Mouse (Mus musculus) MEL (cell line): ENCODE measurements at regions not wholly inside any gene's neighbourhood (a gene's known extent, or its start where the extent isn't known, plus 50 kb on each side); places are given as distances from the start of the nearest gene placed in this dataset.
"Not testable (repeated sequence)": the region's sequence is repeated elsewhere in the genome, so short reads cannot be mapped to it uniquely, and the experiment has no call there.

Source experiments
- DNase-seq: peaks from one replicate; pipeline ENCODE4 v3.0.0; 2011; ENCODE audit warnings: low read depth, low spot score
- H3K27ac ChIP-seq: 2 replicates; pipeline ENCODE4 v1.5.1; 2012; ENCODE audit warnings: low read depth, mild to moderate bottlenecking, control low read depth, low read length, moderate library complexity; ENCODE audit not compliant: control insufficient read depth
- H3K27me3 ChIP-seq, 2 experiments: fragments of 150-350 bp in 1 of 2; sonication (generic) in 1 of 2; 2 replicates each; pipeline ENCODE4 v1.6.1; 2012; ENCODE audit warnings: low read length in 2 of 2, mild to moderate bottlenecking in 2 of 2, improper control_type of control experiment in 1 of 2, moderate library complexity in 1 of 2; ENCODE audit not compliant: insufficient read depth in 2 of 2, control insufficient read depth in 1 of 2
- H3K36me3 ChIP-seq, 2 experiments: 2 replicates each; pipeline ENCODE4 v1.6.1; 2012 to 2014; ENCODE audit warnings: low read length in 2 of 2, improper control_type of control experiment in 1 of 2, inconsistent platforms in 1 of 2, mild to moderate bottlenecking in 1 of 2; ENCODE audit not compliant: insufficient read depth in 2 of 2, control insufficient read depth in 1 of 2
- H3K4me1 ChIP-seq, 2 experiments: fragments of 150-350 bp in 1 of 2; sonication (generic) in 1 of 2; 2 replicates each; pipeline ENCODE4 v1.6.1; 2012; ENCODE audit warnings: low read length in 2 of 2, improper control_type of control experiment in 1 of 2, mild to moderate bottlenecking in 1 of 2; ENCODE audit not compliant: insufficient read depth in 2 of 2, control insufficient read depth in 1 of 2
- H3K4me3 ChIP-seq, 2 experiments: fragments of 150-350 bp in 1 of 2; sonication (generic) in 1 of 2; 2 replicates each; pipeline ENCODE4 v1.5.1; 2012; ENCODE audit warnings: low read depth in 2 of 2, low read length in 2 of 2, mild to moderate bottlenecking in 2 of 2, moderate library complexity in 2 of 2, control low read depth in 1 of 2, improper control_type of control experiment in 1 of 2; ENCODE audit not compliant: control insufficient read depth in 1 of 2, insufficient read depth in 1 of 2
- H3K79me2 ChIP-seq: 2 replicates; pipeline ENCODE4 v1.6.1; 2012; ENCODE audit warnings: mild to moderate bottlenecking, low read length, moderate library complexity; ENCODE audit not compliant: control insufficient read depth, poor library complexity, insufficient read depth
- H3K9ac ChIP-seq: 2 replicates; pipeline ENCODE4 v1.6.1; 2012; ENCODE audit warnings: low read depth, mild to moderate bottlenecking, control low read depth, low read length, moderate library complexity; ENCODE audit not compliant: control insufficient read depth, poor library complexity, severe bottlenecking
- H3K9me3 ChIP-seq: fragments of 150-350 bp; sonication (generic); replicated peaks from 2 replicates; pipeline ENCODE4 v1.6.1; 2012; ENCODE audit warnings: mild to moderate bottlenecking, low read length, improper control_type of control experiment, moderate library complexity; ENCODE audit not compliant: insufficient read depth
- BHLHE40 ChIP-seq: IDR thresholded peaks from 2 replicates; pipeline ENCODE4 v1.6.1; 2012; ENCODE audit warnings: low read depth, mild to moderate bottlenecking, inconsistent platforms, low read length, improper control_type of control experiment, borderline replicate concordance
- CHD1 ChIP-seq: IDR thresholded peaks from 2 replicates; pipeline ENCODE4 v1.6.1; 2012; ENCODE audit warnings: low read depth, mild to moderate bottlenecking, inconsistent platforms, low read length, improper control_type of control experiment
- ETS1 ChIP-seq: IDR thresholded peaks from 2 replicates; pipeline ENCODE4 v1.6.1; 2012; ENCODE audit warnings: low read depth, mild to moderate bottlenecking, inconsistent platforms, low read length, improper control_type of control experiment, moderate library complexity
- GATA1 ChIP-seq: IDR thresholded peaks from 2 replicates; pipeline ENCODE4 v1.6.1; 2011; ENCODE audit warnings: low read depth, low read length, improper control_type of control experiment
- HCFC1 ChIP-seq: IDR thresholded peaks from 2 replicates; pipeline ENCODE4 v1.6.1; 2012; ENCODE audit warnings: low read depth, mild to moderate bottlenecking, inconsistent platforms, low read length, improper control_type of control experiment, moderate library complexity
- JUND ChIP-seq: IDR thresholded peaks from 2 replicates; pipeline ENCODE4 v1.6.1; 2011; ENCODE audit warnings: low read depth, mild to moderate bottlenecking, improper control_type of control experiment, low read length
- MAZ ChIP-seq: IDR thresholded peaks from 2 replicates; pipeline ENCODE4 v1.6.1; 2012; ENCODE audit warnings: low read depth, mild to moderate bottlenecking, inconsistent platforms, low read length, improper control_type of control experiment
- MEF2A ChIP-seq: IDR thresholded peaks from 2 replicates; pipeline ENCODE4 v1.6.1; 2014; ENCODE audit warnings: low read depth, mild to moderate bottlenecking, inconsistent platforms, low read length, improper control_type of control experiment; ENCODE audit not compliant: poor library complexity, insufficient replicate concordance, severe bottlenecking; ENCODE audit errors: extremely low read depth
- MYB ChIP-seq: IDR thresholded peaks from 2 replicates; pipeline ENCODE4 v1.6.1; 2011; ENCODE audit warnings: mild to moderate bottlenecking, low read depth, low read length, improper control_type of control experiment
- NELFE ChIP-seq: IDR thresholded peaks from 2 replicates; pipeline ENCODE4 v1.6.1; 2011; ENCODE audit warnings: low read depth, low read length, improper control_type of control experiment
- POLR2AphosphoS5 ChIP-seq: IDR thresholded peaks from 2 replicates; pipeline ENCODE4 v1.6.1; 2012; ENCODE audit warnings: low read depth, borderline replicate concordance, mild to moderate bottlenecking, inconsistent platforms, low read length, moderate library complexity, mixed read lengths
- RCOR1 ChIP-seq: IDR thresholded peaks from 2 replicates; pipeline ENCODE4 v1.6.1; 2012; ENCODE audit warnings: low read depth, mild to moderate bottlenecking, inconsistent platforms, low read length, improper control_type of control experiment
- TBP ChIP-seq: IDR thresholded peaks from 2 replicates; pipeline ENCODE4 v1.8.0; 2011; ENCODE audit warnings: low read depth, low read length, improper control_type of control experiment
- TCF12 ChIP-seq: IDR thresholded peaks from 2 replicates; pipeline ENCODE4 v1.6.1; 2014; ENCODE audit warnings: low read depth, mild to moderate bottlenecking, inconsistent platforms, low read length, improper control_type of control experiment, moderate library complexity
- USF1 ChIP-seq: IDR thresholded peaks from 2 replicates; pipeline ENCODE4 v1.6.1; 2014; ENCODE audit warnings: low read depth, mild to moderate bottlenecking, inconsistent platforms, low read length, improper control_type of control experiment, moderate library complexity
- ZKSCAN1 ChIP-seq: IDR thresholded peaks from 2 replicates; pipeline ENCODE4 v1.6.1; 2012; ENCODE audit warnings: low read depth, mild to moderate bottlenecking, inconsistent platforms, low read length, improper control_type of control experiment, moderate library complexity

DNA sequence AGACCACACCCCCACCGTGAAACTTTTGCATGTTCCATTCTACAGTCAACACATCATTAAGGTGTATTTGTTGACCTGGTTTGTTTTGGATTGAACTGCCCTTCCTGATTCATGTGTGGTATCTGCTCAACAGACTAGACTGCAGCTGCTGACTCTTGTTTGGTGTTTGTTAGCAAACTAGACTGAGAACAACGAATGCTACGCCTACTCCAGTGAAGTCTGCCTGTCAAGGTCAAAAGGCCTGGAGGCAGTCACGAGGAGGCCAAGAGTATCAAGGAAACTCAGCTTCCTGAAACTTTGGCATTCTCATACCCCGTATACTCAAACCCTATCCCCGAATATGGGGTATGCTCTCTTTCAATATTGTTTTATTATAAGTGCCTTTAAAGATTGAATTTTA lies 194.2 kb upstream of the Spin1 start:
- H3K4me1 ChIP-seq, H3K27me3 ChIP-seq, H3K9ac ChIP-seq, H3K36me3 ChIP-seq, DNase-seq, H3K9me3 ChIP-seq, H3K27ac ChIP-seq, H3K79me2 ChIP-seq, H3K4me3 ChIP-seq: not testable (repeated sequence)

DNA sequence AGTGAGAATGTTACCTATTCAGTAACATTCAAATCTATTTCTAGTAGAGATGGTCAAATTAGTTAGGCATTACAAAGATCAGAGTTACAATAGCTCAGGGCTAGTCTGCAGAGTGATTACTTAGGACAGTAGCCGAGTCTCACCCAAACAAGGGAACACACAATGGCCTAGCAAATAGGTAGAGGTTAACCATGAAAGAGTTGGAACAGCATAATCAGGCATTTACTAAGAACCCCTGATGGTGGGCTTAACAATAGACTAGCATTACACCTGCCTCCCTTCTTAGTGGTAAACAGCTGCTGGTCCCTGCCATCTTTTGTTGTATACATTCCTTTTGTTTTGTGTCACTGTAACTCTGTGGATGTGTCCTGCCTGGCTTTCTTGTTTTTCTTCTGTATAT lies 193.8 kb upstream of the Spin1 start:
- TF ChIP-seq ZKSCAN1: no peak
- no peak for TF ChIP-seq CHD1
- TF ChIP-seq HCFC1: no peak
- no peak for TF ChIP-seq MEF2A
- TF ChIP-seq MAZ: no peak
- no peak for TF ChIP-seq POLR2AphosphoS5
- no peak for TF ChIP-seq NELFE
- TF ChIP-seq BHLHE40: no peak
- TF ChIP-seq GATA1: no peak
- TF ChIP-seq MYB: no peak
- no peak for TF ChIP-seq ETS1
- no peak for TF ChIP-seq RCOR1
- no peak for TF ChIP-seq TCF12
- TF ChIP-seq TBP: no peak
- TF ChIP-seq JUND: no peak
- no peak for TF ChIP-seq USF1
- TF ChIP-seq, all 39 proteins: peak for 0
- Histone ChIP-seq H3K9ac (no peak overlapping the region), H3K27ac (no peak overlapping the region), H3K36me3 (no peaks in the 10 kb centered on the region), H3K4me3 (no peak overlapping the region), H3K4me1 (no peaks in the 10 kb centered on the region), H3K9me3 (no peaks in the 10 kb centered on the region), H3K27me3 (no peaks in the 10 kb centered on the region), H3K79me2 (no peaks in the 10 kb centered on the region)
- no peak for DNase-seq

DNA sequence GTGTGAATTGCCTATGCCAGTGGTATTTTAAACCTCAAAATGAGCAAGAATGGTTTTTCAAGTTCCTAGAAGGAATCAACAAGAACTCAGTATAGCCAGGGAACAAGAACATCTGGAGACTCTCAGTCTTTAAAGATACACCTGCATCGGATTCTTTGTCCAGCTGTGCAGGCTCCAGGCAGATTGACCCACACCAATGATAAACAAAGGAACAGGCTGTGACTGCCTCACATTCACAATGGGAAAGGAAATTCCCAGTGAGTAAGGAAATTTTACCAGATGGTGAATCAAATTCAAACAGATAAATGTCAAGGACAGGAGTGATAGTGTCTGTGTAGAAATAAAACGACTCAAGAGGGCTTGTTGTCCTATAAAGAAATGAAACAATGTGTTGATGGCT lies 187.9 kb upstream of the Spin1 start:
- H3K9ac ChIP-seq, H3K79me2 ChIP-seq, DNase-seq, H3K27ac ChIP-seq, H3K4me3 ChIP-seq, H3K36me3 ChIP-seq, H3K9me3 ChIP-seq, H3K4me1 ChIP-seq, H3K27me3 ChIP-seq: not testable (repeated sequence)
